Mouse (Mus musculus) spleen, postnatal 36 days (tissue): Measurements from ENCODE around the gene Efhc1.

Source experiments
- DNase-seq, 2 experiments: peaks; one replicate each; pipeline ENCODE4 v3.0.0; 2022; ENCODE audit warnings: low spot score in 2 of 2, mixed read lengths in 1 of 2

Efhc1 gene

DNA sequence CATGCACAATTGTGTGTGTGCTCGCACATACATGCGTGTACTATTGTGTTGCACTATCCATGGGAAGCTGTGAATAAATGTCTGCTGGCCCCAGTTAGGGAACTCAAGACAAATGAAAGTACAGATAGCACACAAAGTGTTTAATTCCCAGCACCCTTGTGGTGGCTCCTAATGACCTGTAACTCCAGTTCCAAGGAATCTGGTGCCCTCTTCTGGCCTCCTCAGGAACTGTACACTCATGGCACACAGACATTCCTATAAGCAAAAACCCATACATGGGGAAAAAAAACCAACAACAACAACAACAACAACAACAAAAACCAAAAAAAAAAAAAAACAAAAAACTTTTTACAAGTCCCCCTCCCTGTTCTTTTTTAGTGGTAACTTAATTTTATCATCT is 8.4 kb upstream of the Efhc1 start:
- DNase-seq: no peak

DNA sequence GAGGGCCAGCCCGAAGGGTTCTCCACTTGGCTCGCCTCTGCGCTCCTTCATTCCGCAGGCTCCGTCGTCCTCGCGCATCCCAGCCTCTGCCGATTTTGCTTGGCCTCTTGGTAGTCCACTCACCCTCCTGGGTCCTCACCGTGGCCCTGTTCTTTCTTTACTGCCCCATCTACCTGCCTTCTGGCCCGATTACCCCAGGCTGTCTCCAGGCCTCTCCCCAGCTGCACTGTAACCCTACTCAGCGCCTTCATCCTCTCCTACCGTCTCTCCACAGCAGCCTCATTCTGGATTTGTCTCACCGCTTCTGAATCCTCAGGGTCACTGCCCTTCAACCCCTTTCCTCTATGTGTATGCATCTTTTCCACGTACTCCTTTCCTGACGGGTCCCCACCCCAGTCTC is 373 bp downstream of the Efhc1 start:
- DNase-seq: no peak

DNA sequence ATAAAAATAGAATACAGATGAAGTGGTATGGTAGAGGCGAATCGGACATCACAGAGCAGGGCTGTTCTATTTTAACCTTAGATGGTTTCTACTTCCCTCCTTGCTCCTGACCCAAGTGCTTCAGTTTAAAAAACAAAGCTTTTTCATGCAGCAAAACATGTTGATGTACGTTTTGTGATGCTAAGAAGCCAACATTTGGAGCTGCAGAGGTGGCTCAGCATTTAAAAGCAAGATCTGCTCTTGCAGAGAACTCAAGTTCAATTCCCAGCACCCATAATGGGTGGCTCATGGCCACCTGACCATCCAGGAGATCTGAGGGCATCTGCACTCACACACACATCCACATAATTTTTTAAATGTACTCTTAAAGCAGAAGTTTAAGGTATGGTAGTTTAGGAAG is 3.5 kb downstream of the Efhc1 start:
- DNase-seq: no peak

- no peak for DNase-seq
These were observed 18.2 kb downstream of the Efhc1 start for GRCm38 (mm10) chr1:20969642-20970041.

DNA sequence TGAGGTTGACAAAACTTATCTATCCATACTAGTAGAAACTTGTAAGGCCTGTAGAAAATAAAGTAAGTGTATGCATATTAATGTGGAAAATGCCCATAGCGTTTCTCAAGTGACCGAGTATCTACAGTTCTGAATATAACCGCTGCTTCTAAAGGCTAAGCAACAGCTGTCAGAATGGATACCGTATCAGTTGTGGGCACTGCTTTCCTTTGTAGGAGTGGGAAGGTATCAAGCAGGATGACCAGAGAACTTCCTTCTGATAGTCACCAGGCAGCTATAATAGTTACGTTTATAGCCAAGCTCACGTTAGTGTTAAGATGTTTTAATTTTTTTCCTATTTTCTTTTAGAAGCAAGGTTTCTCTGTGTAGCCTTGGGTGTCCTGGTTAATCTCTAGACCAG is 22.0 kb downstream of the Efhc1 start:
- DNase-seq: no peak

GRCm38 (mm10) chr1:20974341-20975135 is 23.1 kb downstream of the Efhc1 start:
- DNase-seq: no peak

DNA sequence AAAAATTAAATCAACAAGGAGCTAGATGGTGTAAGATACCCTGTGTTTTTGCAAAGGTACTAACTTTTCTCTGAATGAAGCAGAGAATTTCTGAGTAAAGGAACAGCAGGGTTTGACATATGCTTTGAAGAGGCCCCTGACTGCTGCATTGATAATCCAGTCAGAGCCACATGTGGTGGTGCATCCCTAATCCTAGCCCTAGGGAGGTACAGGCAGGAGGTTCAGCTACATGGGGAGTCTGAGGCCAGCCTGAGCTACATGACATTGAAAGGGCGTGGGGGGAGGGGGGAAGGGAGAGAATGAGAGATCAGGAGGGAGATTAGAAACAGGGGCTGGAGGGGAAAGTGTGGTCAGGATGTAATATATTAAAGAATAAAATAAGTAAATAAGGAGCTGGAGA is 29.1 kb downstream of the Efhc1 start:
- DNase-seq: no peak

- DNase-seq: no peak
These were observed 30.3 kb downstream of the Efhc1 start for GRCm38 (mm10) chr1:20981764-20982163.

DNA sequence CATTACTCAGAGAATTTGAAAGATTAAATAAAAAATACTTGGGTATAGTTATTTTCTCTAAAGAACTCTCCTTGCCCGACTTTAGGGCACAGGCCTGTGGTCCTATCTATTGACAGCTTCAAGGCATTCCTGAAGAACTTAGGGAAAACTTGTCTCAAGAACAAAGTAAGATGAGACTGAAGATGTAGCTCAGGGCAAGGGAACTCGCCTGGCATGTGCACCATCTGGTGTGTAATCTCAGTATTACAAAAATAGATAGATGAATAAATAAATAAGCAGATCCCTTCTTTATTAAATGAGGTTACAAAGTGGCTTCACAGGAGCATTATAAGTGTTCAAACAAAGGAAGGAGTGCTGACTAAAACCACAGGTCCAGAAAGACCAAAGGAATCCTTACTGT is 32.7 kb downstream of the Efhc1 start:
- no peak for DNase-seq

- DNase-seq: no peak
These were observed 33.2 kb downstream of the Efhc1 start for GRCm38 (mm10) chr1:20984582-20984981.

GRCm38 (mm10) chr1:20986378-20987056 is 35.1 kb downstream of the Efhc1 start:
- DNase-seq: peak in 1 of 2 experiments; percentile 15

DNA sequence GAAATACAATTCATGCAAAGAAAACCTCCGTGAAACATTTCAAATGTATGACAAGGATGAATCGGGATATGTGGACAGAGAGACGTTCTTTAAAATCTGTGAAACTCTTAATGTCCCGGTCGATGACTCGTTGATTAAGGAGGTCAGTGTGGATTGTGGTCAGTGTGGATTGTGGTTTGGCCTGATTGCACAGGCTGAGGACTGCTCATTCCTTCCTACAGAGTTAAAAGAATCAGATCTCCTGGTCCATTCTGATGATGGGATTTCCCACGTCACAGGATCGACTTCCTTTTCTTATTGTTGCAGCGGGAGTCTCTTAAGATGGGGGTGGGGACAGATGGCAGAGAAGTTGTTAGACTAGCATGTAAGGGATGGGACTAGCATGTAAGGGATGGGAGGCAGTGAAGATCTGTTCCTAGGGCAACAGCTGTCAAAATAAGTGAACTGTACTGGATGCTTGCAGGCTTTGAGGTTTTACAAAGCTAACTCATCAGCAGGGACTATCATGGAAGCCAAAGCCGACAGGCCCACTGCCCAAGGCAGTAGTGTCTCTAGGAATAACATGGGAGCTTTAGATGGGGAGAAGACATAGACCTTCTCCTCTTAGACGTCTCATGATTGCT is 38.1 kb downstream of the Efhc1 start:
- DNase-seq: no peak

GRCm38 (mm10) chr1:20993690-20994089 is 42.3 kb downstream of the Efhc1 start:
- DNase-seq: no peak

GRCm38 (mm10) chr1:20994338-20994737 is 42.9 kb downstream of the Efhc1 start:
- no peak for DNase-seq

DNA sequence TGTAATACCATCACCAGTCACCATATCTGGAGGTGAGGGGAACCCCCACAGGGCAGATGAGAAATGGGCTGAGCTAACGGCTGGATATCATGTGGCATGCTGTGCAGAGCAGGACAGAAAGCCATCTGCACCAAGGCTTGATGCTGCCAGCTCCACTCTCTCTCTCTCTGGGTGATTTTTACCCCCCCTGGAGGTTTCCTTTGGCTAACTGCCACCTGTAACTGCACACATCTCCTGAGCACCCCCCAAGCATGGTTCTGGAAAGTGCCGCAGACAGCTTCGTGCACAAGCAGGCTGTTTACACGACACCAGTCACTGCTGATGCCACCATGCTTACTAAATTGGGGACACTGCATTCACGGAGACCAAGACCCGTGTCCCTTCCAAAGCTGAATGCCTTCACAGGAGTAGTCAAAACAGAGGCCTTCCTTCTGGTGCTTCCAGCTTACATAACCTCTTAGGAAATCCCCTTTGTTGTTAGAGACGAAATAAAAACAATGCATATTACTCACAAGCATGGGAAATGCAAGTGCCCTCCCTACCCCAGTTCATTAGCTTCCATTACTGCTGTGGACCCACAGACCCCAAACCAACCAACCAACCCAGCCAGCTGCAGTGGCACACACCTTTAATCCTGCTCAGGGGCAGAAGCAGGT is 44.0 kb downstream of the Efhc1 start:
- no peak for DNase-seq

DNA sequence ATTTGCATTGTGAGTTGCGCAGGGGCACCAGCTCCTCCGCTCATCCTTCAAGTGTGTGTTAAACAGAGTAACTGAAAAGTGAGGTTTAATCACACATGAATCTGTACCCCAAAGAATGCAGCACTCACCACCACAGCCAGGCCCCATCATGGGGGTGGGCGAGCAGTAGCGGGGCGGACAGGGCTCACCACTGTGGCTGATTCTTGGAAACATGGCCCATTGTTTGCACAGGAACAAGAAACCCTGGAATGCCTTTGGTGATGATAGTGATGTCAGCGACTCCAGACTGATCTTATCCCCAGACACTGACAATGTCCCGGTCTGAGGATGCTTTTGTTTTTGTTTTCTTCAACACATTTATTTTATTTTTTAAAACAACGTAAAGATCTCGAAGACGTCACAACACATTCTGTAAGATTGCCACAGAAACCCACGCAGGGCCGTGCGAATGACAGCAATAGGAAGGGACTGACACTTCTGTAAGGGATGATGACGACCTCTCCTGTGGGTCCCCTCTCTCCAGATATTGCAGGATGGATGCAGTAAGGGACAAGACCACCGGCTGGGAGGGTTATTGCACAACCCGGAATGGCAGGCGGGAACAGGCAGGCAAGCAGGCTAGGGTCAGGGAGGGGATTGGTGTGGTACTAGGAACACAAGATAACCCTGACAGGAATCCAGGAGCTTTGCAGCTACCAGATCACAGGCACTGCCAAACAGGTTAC is 45.3 kb downstream of the Efhc1 start:
- DNase-seq: no peak

DNA sequence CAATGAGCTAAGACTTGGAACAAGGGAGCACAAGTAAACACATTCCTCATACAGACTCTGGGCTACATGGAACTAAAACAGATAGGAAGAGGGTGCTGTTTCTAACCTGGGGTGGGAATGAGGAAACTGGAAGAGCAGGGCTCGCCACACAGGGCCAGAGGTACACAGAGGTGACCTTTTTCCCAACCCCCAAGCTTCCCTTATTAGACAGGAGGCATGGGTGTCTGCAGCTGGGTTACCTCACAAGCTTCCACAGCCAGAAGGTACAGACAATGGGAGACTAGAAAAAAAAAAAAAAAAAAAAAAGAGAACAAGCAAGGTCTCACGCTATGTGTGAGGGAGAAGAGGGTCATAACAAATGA is 45.9 kb downstream of the Efhc1 start:
- DNase-seq: no peak

- DNase-seq: no peak
These were observed 46.5 kb downstream of the Efhc1 start for GRCm38 (mm10) chr1:20997881-20998389.

DNA sequence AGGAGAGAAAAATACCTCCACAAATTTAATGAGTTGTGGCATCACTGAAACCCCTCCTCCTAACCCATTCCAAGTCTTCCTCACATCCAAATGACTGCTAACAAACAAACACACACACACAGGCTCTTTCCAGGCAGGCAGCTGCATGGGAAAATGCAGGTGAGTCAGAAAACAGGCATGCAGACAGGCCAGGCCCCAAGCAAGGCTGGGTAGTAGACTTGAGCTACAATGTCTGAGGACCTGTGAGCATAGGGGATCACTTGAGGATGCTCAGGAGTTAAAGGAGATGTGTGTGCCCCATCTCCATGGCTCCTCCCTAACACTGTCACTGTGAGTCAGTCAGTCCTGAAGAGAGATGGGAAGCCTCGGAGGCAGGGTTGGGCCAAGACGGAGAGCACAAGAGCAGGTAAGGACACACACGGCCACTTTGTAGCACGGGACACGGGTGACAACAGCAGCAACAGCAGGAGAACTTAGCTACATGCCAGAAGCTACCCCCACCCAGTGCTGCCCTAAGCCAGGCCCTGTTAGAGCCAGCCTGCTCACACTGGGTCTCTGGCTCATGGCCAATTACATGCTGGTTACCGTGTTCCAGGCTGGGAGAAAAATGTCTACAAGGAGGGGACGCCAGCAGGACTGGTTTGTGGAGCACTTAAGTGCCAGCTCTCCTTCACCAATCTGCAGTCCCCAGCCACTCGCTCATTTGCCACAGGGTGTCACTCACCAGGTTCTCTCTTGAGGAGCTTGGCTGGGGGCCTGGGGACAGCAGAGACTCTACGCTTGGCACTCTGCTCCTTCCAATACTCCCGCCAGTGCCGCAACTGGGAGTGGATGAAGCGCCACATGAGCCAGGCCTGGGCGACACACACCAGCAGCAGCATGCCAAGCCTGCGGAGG is 51.1 kb downstream of the Efhc1 start:
- no peak for DNase-seq

DNA sequence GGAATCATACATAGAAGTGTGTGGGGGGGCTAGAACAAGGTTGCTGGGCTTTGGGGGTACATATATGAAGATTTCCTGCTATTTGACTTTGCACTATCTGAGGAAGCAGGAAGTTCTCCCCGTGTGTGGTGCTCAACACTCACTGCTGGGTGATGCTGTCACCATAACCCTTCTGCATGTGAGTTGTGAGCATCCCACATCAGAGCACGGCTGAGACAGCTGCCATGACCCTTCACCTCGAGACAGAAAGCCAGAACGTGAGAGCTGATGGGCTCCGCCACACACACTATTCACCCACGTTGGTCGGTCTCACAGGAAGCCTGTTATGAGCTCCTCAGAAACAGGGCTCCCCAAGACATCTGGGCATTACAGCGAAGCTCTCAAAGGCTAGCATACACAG is 53.2 kb downstream of the Efhc1 start:
- no peak for DNase-seq

- no peak for DNase-seq
These were observed 55.3 kb downstream of the Efhc1 start for GRCm38 (mm10) chr1:21006775-21007174.
